Mouse (Mus musculus): ENCODE measurements around the gene Casz1.

Gene Casz1

GRCm38 (mm10) chr4:148971613-148972242 lies 167.5 kb downstream of the Casz1 start:
- DNase-seq (ENCODE audit: low spot score): no peak

- DNase-seq (ENCODE audit: low spot score): no peak
Measured at GRCm38 (mm10) chr4:148972707-148973106, 168.5 kb downstream of the Casz1 start.

- DNase-seq (ENCODE audit: low spot score): no peak
Measured at GRCm38 (mm10) chr4:148973387-148973786, 169.2 kb downstream of the Casz1 start.

GRCm38 (mm10) chr4:148974833-148975232 lies 170.6 kb downstream of the Casz1 start:
- DNase-seq (ENCODE audit: low spot score): no peak

GRCm38 (mm10) chr4:148978221-148978855 lies 174.1 kb downstream of the Casz1 start:
- no peak for DNase-seq (ENCODE audit: low spot score)

GRCm38 (mm10) chr4:148978926-148979325 lies 174.7 kb downstream of the Casz1 start:
- DNase-seq (ENCODE audit: low spot score): no peak

GRCm38 (mm10) chr4:148979837-148980236 lies 175.6 kb downstream of the Casz1 start:
- no peak for DNase-seq (ENCODE audit: low spot score)

- DNase-seq (ENCODE audit: low spot score): no peak
Measured at GRCm38 (mm10) chr4:148982274-148982673, 178.0 kb downstream of the Casz1 start.

GRCm38 (mm10) chr4:148984701-148985540 lies 180.7 kb downstream of the Casz1 start:
- no peak for DNase-seq (ENCODE audit: low spot score)

GRCm38 (mm10) chr4:148985541-148986476 lies 181.6 kb downstream of the Casz1 start:
- DNase-seq (ENCODE audit: low spot score): no peak

GRCm38 (mm10) chr4:148990038-148990437 lies 185.8 kb downstream of the Casz1 start:
- DNase-seq (ENCODE audit: low spot score): no peak

GRCm38 (mm10) chr4:148993948-148994347 lies 189.7 kb downstream of the Casz1 start:
- DNase-seq (ENCODE audit: low spot score): no peak

GRCm38 (mm10) chr4:149000746-149001145 lies 196.5 kb downstream of the Casz1 start:
- DNase-seq (ENCODE audit: low spot score): no peak

GRCm38 (mm10) chr4:149001515-149001914 lies 197.3 kb downstream of the Casz1 start:
- DNase-seq (ENCODE audit: low spot score): no peak

- DNase-seq (ENCODE audit: low spot score): no peak
Measured at GRCm38 (mm10) chr4:149002441-149003093, 198.3 kb downstream of the Casz1 start.
